ENCODE assay signal across 8 mouse cellular contexts in the genomic region with DNA sequence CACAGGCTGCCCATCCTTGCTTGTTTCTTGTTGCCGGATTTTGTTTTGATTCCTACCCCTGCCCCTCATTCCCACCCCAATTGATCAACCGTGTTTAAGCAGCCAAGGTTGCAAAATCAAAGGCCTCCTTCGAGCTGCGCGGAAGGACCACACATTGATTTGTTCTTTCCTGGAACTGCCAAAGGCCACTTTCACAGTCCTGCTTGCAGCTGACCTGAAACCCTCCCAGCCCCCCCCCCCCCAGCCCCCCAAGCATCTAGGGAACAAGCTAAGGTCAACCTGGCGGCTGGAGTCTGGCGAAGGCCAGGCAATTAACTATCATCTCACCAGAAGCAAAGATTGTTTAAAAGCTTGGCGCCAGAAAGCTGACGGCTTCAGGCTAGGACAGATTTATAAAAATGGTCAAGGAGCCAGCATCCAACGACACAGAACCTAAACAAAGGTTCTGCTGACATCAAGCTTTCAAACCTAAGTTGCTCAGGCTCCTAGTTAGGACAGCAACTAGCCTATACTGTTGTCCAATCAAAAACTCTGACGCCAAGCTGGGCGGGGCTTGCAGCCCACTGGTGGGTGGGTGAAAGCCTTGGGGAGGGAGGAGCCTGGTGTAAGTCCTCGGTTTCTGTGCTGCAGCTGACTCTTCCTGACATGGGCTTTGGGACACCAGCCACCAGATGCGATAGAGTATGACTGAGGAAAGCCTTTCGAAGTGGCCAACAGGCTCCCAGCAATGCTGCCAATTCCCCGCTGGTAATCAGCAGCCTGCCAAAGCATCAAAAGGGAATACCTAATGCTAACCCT. TPM values are rescaled to one million over a fixed set of nuclear protein-coding genes. Genes with fewer than 3 reads are reported as not detected.
DNase-seq lines count a peak whose midpoint lies in the region; ATAC-seq and TF ChIP-seq lines count a peak whose summit lies in the region.

No protein-coding gene starts in this region.

- H3K27me3 ChIP-seq in midbrain, postnatal 0 days (ENCODE audit: insufficient read depth, low read length): no peaks in the 10 kb centered on the region

- TF ChIP-seq CTCF in gastrocnemius, adult 2 months (IDR thresholded peaks at IDR 0.05): no peak
- TF ChIP-seq CTCF in midbrain, postnatal 0 days (IDR thresholded peaks at IDR 0.05): no peak

- no peak overlapping the region for H3K27ac ChIP-seq in gastrocnemius, adult 2 months
- no peak overlapping the region for H3K27ac ChIP-seq in midbrain, postnatal 0 days (ENCODE audit: low read depth, low read length)

- intact Hi-C loops in gastrocnemius, adult 2 months (cut with DNase I): no loop called here

- no peaks in the 10 kb centered on the region for H3K36me3 ChIP-seq in midbrain, postnatal 0 days (ENCODE audit: insufficient read depth, low read length)

- peak; percentile 27 for DNase-seq in cerebellum, adult 9-10 months
- DNase-seq in cerebellum, adult 11 months: no peak
- peak; percentile 75 to 79 for DNase-seq in adrenal gland, postnatal 36 days
- DNase-seq in gastrocnemius, adult 2 months: peak; percentile 79
- peak; percentile 56 for DNase-seq in hindlimb bud, embryonic 11.5 days (ENCODE audit: extremely low spot score, low read depth, low spot score)
- DNase-seq in liver: peak; percentile 72
- DNase-seq in midbrain, postnatal 0 days (ENCODE audit: low spot score): peak; percentile 72
- DNase-seq in natural killer cell, adult 2 months (ENCODE audit: low spot score in 2 of 2): no peak

- WGBS in midbrain, postnatal 0 days: 31% methylated on average over 16 of the region's 16 CpGs

- H3K4me3 ChIP-seq in gastrocnemius, adult 2 months: peak overlapping the region; percentile 28; the same call in 1 of the 2 replicates
- H3K4me3 ChIP-seq in midbrain, postnatal 0 days (ENCODE audit: low read depth, low read length): no peak overlapping the region

- no peak overlapping the region for H3K9ac ChIP-seq in midbrain, postnatal 0 days (replicated peaks; ENCODE audit: low read length, poor library complexity, severe bottlenecking)

- H3K9me3 ChIP-seq in midbrain, postnatal 0 days (ENCODE audit: low read length): no peaks in the 10 kb centered on the region

- no peak overlapping the region for H3K4me2 ChIP-seq in midbrain, postnatal 0 days (ENCODE audit: low read depth, low read length, poor library complexity, severe bottlenecking)

- ATAC-seq in midbrain, postnatal 0 days (ENCODE audit: low FRiP score): peak; percentile 57; the same call in 1 of the 2 replicates

- H3K4me1 ChIP-seq in midbrain, postnatal 0 days (ENCODE audit: insufficient read depth, low read length): no peaks in the 10 kb centered on the region

RNA-seq across cellular contexts. Expression of a gene that starts 13.0 kb away (rescaled TPM):
- total RNA-seq in adrenal gland, postnatal 36 days (2021): 10 to 100 TPM in 1 of 2 experiments, 1 to 10 TPM in 1; 7.9 to 13.2 TPM
- 1 to 10 TPM; 2.6 to 3.2 TPM for total RNA-seq in gastrocnemius, adult 2 months (2021)
- total RNA-seq in midbrain, postnatal 0 days (2014; rRNA removed): 2.2 and 3.1 TPM in 2 replicates
- 1.4 and 2.4 TPM in 2 replicates for polyA plus RNA-seq in midbrain, postnatal 0 days (2015; fragmentation: Nextera tagmentation; extraction: Ambion mirVana)

Comparison
In these comparisons a context has a peak if more than half of its experiments do, and no peak if none do; other contexts are left out.
1. DNase-seq: peak in cerebellum, adult 9-10 months (single experiment), adrenal gland, postnatal 36 days (2 of 2), gastrocnemius, adult 2 months (single experiment), hindlimb bud, embryonic 11.5 days (single experiment), liver (single experiment) and midbrain, postnatal 0 days (single experiment); none in cerebellum, adult 11 months (single experiment) and natural killer cell, adult 2 months (0 of 2).